Mouse (Mus musculus) embryonic fibroblast, embryonic 13.5 days (primary cell): Measurements from ENCODE around the gene Pigz.

Source experiments
- CTCF ChIP-seq: IDR thresholded peaks from 2 replicates; pipeline ENCODE4 v1.5.1; 2011; ENCODE audit warnings: mild to moderate bottlenecking, control low read depth, low read length, moderate library complexity, borderline replicate concordance; ENCODE audit not compliant: insufficient read depth
- POLR2A ChIP-seq: IDR thresholded peaks from 2 replicates; pipeline ENCODE4 v1.6.1; 2011; ENCODE audit warnings: low read depth, mild to moderate bottlenecking, control low read depth, low read length, moderate library complexity

GRCm38 (mm10) chr16:31940586-31940985 is 6.9 kb downstream of the Pigz start:
- TF ChIP-seq POLR2A (no peak), CTCF (no peak)
